Mouse (Mus musculus) urinary bladder, adult 18-20 months (tissue): ENCODE results near the gene I0C0044D17Rik.

Experiments
- DNase-seq, 2 experiments: peaks; one replicate each; pipeline ENCODE4 v3.0.0; 2022; ENCODE audit warnings: low spot score in 2 of 2, mixed read lengths in 2 of 2

Gene I0C0044D17Rik

GRCm38 (mm10) chr4:98777464-98777863, 46.2 kb downstream of the I0C0044D17Rik start:
- DNase-seq = no peak

DNA sequence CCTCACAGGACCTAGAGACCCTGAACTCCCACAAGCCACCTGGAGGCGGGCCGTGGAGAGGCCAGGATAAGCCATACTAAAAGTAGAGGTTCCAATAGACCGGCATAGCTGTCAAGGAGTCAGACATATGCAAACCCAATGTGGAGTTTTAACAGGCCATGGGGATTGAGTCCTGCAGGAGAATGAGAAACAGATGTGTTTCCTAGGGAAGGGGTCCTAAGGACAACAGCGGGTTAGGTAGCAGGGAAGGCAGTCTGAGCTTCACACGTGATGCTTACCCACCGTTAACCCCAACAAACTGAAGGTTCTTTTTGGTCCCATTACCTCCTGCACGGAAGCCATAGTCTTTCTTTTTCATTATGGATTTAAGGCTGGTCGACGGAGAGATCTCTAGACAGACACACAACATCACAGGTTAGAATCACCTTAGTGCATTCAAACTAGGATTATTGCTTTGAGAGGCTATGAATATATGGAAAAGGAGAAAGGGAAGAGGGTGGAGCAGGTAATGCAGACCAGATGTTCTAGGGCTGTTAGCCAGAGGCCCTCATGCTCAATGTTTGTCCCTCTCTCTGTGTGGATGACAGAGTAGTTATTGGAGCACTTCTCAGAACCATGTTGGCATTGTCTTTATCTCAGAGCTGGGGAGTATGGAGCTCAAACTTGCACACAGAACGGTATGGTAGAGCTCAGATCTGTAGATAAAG, 46.8 kb downstream of the I0C0044D17Rik start:
- no peak for DNase-seq

DNA sequence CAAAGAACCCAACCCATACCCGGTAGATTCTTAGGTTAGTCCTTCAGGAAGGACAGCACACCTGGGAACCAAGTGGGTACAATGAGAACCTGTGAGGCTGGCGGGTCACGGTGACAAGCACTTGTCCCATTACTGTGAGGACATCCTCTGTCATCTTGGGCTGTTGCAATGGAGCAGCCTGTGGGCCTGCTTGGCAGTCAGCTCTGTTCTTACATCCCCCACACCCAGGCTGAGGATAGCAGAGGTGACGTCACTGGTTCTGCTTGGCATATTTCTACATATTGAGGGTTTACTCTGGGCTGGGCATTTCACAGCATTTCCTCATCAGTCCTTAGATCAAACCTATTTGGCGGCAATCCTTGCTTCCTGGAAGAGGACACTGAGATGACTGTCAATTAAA, 49.9 kb downstream of the I0C0044D17Rik start:
- DNase-seq = no peak
